In the genomic region with DNA sequence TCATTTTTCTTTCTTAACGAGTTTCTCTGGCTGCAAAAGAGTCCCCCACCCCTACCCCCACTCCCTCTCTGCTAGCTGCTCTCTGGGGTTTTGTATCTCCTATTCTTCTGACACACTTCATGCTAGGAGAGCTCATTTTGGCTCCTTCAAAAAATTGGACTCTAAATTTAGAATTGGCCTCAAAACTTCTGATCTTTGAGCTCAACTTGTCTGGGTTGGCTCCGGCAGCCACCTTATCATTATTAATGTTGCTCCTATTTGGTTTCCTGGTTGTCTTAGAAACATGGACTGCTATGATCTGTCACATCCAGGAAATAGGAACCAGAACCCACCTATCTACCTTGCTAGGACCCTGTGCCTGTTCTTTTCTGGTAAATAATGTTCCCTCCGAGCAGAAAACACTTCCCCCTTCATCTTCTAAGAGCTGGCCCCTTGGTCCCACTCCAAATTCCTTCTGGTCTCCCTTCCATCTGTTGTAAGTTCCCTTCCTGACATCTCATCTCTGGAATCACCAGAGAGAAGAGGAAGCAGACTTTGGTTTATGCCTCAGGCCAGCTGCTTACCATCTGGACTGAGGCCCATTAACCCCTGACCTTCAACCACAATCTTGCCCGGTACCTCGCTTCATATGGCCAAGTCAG, we compare ENCODE assay signal across 14 mouse cellular contexts. TPM values are rescaled to one million over a fixed set of nuclear protein-coding genes. Genes with fewer than 3 reads are reported as not detected.
A peak's percentile ranks its signal among the peaks of the same experiment; 100 is the strongest.
DNase-seq lines count a peak whose midpoint lies in the region; ATAC-seq and TF ChIP-seq lines count a peak whose summit lies in the region.
"Had no signal": no experiment of that assay in that cellular context is flagged by ENCODE, and none has a peak within 500 bp of the region (broad histone marks: within the 10 kb centered on the region; RNA-seq: fewer than 3 reads in every experiment).

No protein-coding gene starts in this region.

- H3K4me2 ChIP-seq in intestine, embryonic 14.5 days (ENCODE audit: low read length): no peak overlapping the region; the same call in 1 of the 2 replicates
- H3K4me2 ChIP-seq in intestine, postnatal 0 days (replicated peaks; ENCODE audit: low read depth): no peak overlapping the region
- no peak overlapping the region for H3K4me2 ChIP-seq in embryonic facial prominence, embryonic 15.5 days (replicated peaks)
- H3K4me2 ChIP-seq: forebrain, embryonic 13.5 days; liver, embryonic 12.5 days had no signal

- no peak for TF ChIP-seq POLR2A in thymus, adult 2 months (IDR thresholded peaks at IDR 0.05; ENCODE audit: control insufficient read depth, extremely low read depth, insufficient read depth, low read length, poor library complexity)

- TF ChIP-seq CTCF in intestine, postnatal 0 days (IDR thresholded peaks at IDR 0.05; ENCODE audit: low read depth): no peak
- TF ChIP-seq CTCF in thymus, adult 2 months (IDR thresholded peaks at IDR 0.05; ENCODE audit: borderline replicate concordance, control insufficient read depth, extremely low read depth, insufficient read depth, low read length, poor library complexity): no peak

- H3K36me3 ChIP-seq in intestine, embryonic 14.5 days (ENCODE audit: control insufficient read depth, insufficient read depth, low read length): no peaks in the 10 kb centered on the region
- no peaks in the 10 kb centered on the region for H3K36me3 ChIP-seq in intestine, postnatal 0 days (ENCODE audit: control insufficient read depth, insufficient read depth)
- no peaks in the 10 kb centered on the region for H3K36me3 ChIP-seq in embryonic facial prominence, embryonic 15.5 days
- H3K36me3 ChIP-seq in thymus, adult 2 months (ENCODE audit: control insufficient read depth, insufficient read depth, low read length): no peaks in the 10 kb centered on the region
- H3K36me3 ChIP-seq: liver, embryonic 12.5 days had no signal

- WGBS in intestine, embryonic 14.5 days: 25% methylated on average over 5 of the region's 5 CpGs
- WGBS in intestine, postnatal 0 days: 45% methylated on average over 5 of the region's 5 CpGs
- 29% methylated on average over 5 of the region's 5 CpGs for WGBS in embryonic facial prominence, embryonic 15.5 days
- 71% methylated on average over 5 of the region's 5 CpGs for WGBS in thymus, adult 2 months

- ATAC-seq in intestine, embryonic 14.5 days (replicated peaks; ENCODE audit: low FRiP score, low TSS enrichment, low read depth): peak; percentile 81
- no peak for ATAC-seq in intestine, postnatal 0 days
- no peak for ATAC-seq in embryonic facial prominence, embryonic 15.5 days (ENCODE audit: insufficient number of reproducible peaks, low FRiP score, low TSS enrichment, low read depth)
- ATAC-seq: forebrain, embryonic 13.5 days; liver, embryonic 12.5 days; midbrain, embryonic 16.5 days; Patski had no signal

- no peak overlapping the region for H3K4me3 ChIP-seq in intestine, embryonic 14.5 days (ENCODE audit: low read depth, low read length)
- no peak overlapping the region for H3K4me3 ChIP-seq in intestine, postnatal 0 days (ENCODE audit: low read depth, low read length)
- H3K4me3 ChIP-seq in embryonic facial prominence, embryonic 15.5 days (replicated peaks): no peak overlapping the region
- no peak overlapping the region for H3K4me3 ChIP-seq in thymus, adult 2 months (ENCODE audit: control insufficient read depth, insufficient read depth, low read length)
- H3K4me3 ChIP-seq: forebrain, embryonic 13.5 days; liver, embryonic 12.5 days had no signal

- no peaks in the 10 kb centered on the region for H3K9me3 ChIP-seq in intestine, embryonic 14.5 days (ENCODE audit: control insufficient read depth, low read length)
- H3K9me3 ChIP-seq in intestine, postnatal 0 days (ENCODE audit: control insufficient read depth): no peaks in the 10 kb centered on the region
- no peaks in the 10 kb centered on the region for H3K9me3 ChIP-seq in embryonic facial prominence, embryonic 15.5 days (replicated peaks)
- H3K9me3 ChIP-seq: forebrain, embryonic 13.5 days; liver, embryonic 12.5 days had no signal

- H3K27ac ChIP-seq in intestine, embryonic 14.5 days (ENCODE audit: low read depth): peak overlapping the region; percentile 74
- H3K27ac ChIP-seq in intestine, postnatal 0 days (ENCODE audit: low read depth, low read length): no peak overlapping the region
- peak overlapping the region; percentile 51 for H3K27ac ChIP-seq in embryonic facial prominence, embryonic 15.5 days (replicated peaks)
- no peak overlapping the region for H3K27ac ChIP-seq in thymus, adult 2 months (ENCODE audit: control insufficient read depth, insufficient read depth, low read length)
- H3K27ac ChIP-seq: forebrain, embryonic 13.5 days; liver, embryonic 12.5 days had no signal

- H3K4me1 ChIP-seq in intestine, embryonic 14.5 days (replicated peaks; ENCODE audit: control insufficient read depth, insufficient read depth, low read length): peaks cover 28% of the 10 kb centered on the region
- H3K4me1 ChIP-seq in intestine, postnatal 0 days (replicated peaks; ENCODE audit: control insufficient read depth, insufficient read depth, low read length): no peaks in the 10 kb centered on the region
- peaks cover 17% of the 10 kb centered on the region for H3K4me1 ChIP-seq in embryonic facial prominence, embryonic 15.5 days
- no peaks in the 10 kb centered on the region for H3K4me1 ChIP-seq in thymus, adult 2 months (replicated peaks; ENCODE audit: control insufficient read depth, insufficient read depth, low read length)
- H3K4me1 ChIP-seq: forebrain, embryonic 13.5 days; liver, embryonic 12.5 days had no signal

- DNase-seq in intestine, embryonic 14.5 days (ENCODE audit: low spot score): no peak
- peak; percentile 43 for DNase-seq in heart, postnatal 4 days
- DNase-seq in lung, postnatal 36 days: peak; percentile 33
- no peak for DNase-seq in thymus, adult 2 months
- no peak for DNase-seq in urinary bladder, postnatal 10 days (ENCODE audit: low spot score)
- no peak for DNase-seq in right cerebral cortex, postnatal 4 days

- no peaks in the 10 kb centered on the region for H3K27me3 ChIP-seq in intestine, embryonic 14.5 days (replicated peaks; ENCODE audit: control insufficient read depth, insufficient read depth, low read length)
- no peaks in the 10 kb centered on the region for H3K27me3 ChIP-seq in intestine, postnatal 0 days (replicated peaks; ENCODE audit: control insufficient read depth, insufficient read depth, low read length)
- H3K27me3 ChIP-seq in embryonic facial prominence, embryonic 15.5 days: no peaks in the 10 kb centered on the region
- no peaks in the 10 kb centered on the region for H3K27me3 ChIP-seq in thymus, adult 2 months (ENCODE audit: control insufficient read depth, insufficient read depth, low read length)
- H3K27me3 ChIP-seq: forebrain, embryonic 13.5 days; Patski had no signal

- no peak overlapping the region for H3K9ac ChIP-seq in intestine, embryonic 14.5 days (ENCODE audit: low read length)
- H3K9ac ChIP-seq in intestine, postnatal 0 days (ENCODE audit: low read depth, low read length): no peak overlapping the region
- no peak overlapping the region for H3K9ac ChIP-seq in embryonic facial prominence, embryonic 15.5 days
- H3K9ac ChIP-seq: forebrain, embryonic 13.5 days; liver, embryonic 12.5 days had no signal

RNA-seq across cellular contexts. Expression of gene Ccdc42, which starts 26.4 kb away (rescaled TPM):
- 0.32 TPM in 2 replicates for polyA plus RNA-seq in intestine, embryonic 14.5 days (2014; fragmentation: Nextera tagmentation; extraction: Ambion mirVana)
- polyA plus RNA-seq in intestine, postnatal 0 days (2015; fragmentation: Nextera tagmentation; extraction: Ambion mirVana): 0.21 TPM in 1 of 2 replicates, not detected in the other
- 0.20 TPM in 1 of 2 replicates, not detected in the other for polyA plus RNA-seq in embryonic facial prominence, embryonic 15.5 days (2015; fragmentation: Nextera tagmentation; extraction: Ambion mirVana)
- under 1 TPM in 1 of 2 experiments, not detected in 1; 0.25 TPM for total RNA-seq in heart, postnatal 4 days (2021)
- polyA plus RNA-seq in thymus, adult 2 months (2012; rRNA removed): not detected in 2 replicates
- total RNA-seq: gastrocnemius, postnatal 4 days had no signal
- polyA plus RNA-seq: C2C12; forebrain, embryonic 13.5 days; Patski had no signal

RNA-seq across cellular contexts. Expression of gene Mfsd6l, which starts 57.2 kb away (rescaled TPM):
- 1.7 and 2.2 TPM in 2 replicates for polyA plus RNA-seq in intestine, embryonic 14.5 days (2014; fragmentation: Nextera tagmentation; extraction: Ambion mirVana)
- polyA plus RNA-seq in intestine, postnatal 0 days (2015; fragmentation: Nextera tagmentation; extraction: Ambion mirVana): 7.7 and 8.3 TPM in 2 replicates
- 2.5 and 3.4 TPM in 2 replicates for polyA plus RNA-seq in embryonic facial prominence, embryonic 15.5 days (2015; fragmentation: Nextera tagmentation; extraction: Ambion mirVana)
- total RNA-seq in heart, postnatal 4 days (2021): under 1 TPM; 0.36 to 0.60 TPM
- 0.24 and 0.65 TPM in 2 replicates for polyA plus RNA-seq in thymus, adult 2 months (2012; rRNA removed)
- polyA plus RNA-seq: C2C12; forebrain, embryonic 13.5 days; liver, embryonic 12.5 days had no signal

Comparison
In these comparisons a context has a peak if more than half of its experiments do, and no peak if none do; other contexts are left out.
1. H3K27ac ChIP-seq: peak in intestine, embryonic 14.5 days (single experiment) and embryonic facial prominence, embryonic 15.5 days (single experiment); none in intestine, postnatal 0 days (single experiment) and thymus, adult 2 months (single experiment).
2. DNase-seq: peak in heart, postnatal 4 days (single experiment) and lung, postnatal 36 days (single experiment); none in intestine, embryonic 14.5 days (single experiment), thymus, adult 2 months (single experiment), urinary bladder, postnatal 10 days (single experiment) and right cerebral cortex, postnatal 4 days (single experiment).